Mouse (Mus musculus) kidney, adult 2 months (tissue): Measurements from ENCODE around the gene Pla2g2c. TPM values are rescaled to one million over a fixed set of nuclear protein-coding genes. Genes with fewer than 3 reads are reported as not detected.

Experiments
- DNase-seq: peaks from one replicate; pipeline ENCODE4 v3.0.0; 2021
- H3K27ac ChIP-seq: fragments of 200-500 bp; 2 replicates; pipeline ENCODE4 v1.5.1; 2012; ENCODE audit warnings: low read depth, low read length, control low read depth, inconsistent platforms; ENCODE audit not compliant: insufficient read depth
- H3K27me3 ChIP-seq: fragments of 200-500 bp; replicated peaks from 2 replicates; pipeline ENCODE4 v1.6.1; 2012; ENCODE audit warnings: mild to moderate bottlenecking, moderate library complexity, low read length, inconsistent platforms; ENCODE audit not compliant: control insufficient read depth, insufficient read depth
- H3K36me3 ChIP-seq: fragments of 200-500 bp; 2 replicates; pipeline ENCODE4 v1.6.1; 2012; ENCODE audit warnings: mild to moderate bottlenecking, moderate library complexity, low read length, inconsistent platforms; ENCODE audit not compliant: control insufficient read depth, insufficient read depth
- H3K4me1 ChIP-seq: fragments of 200-500 bp; 2 replicates; pipeline ENCODE4 v1.6.1; 2011; ENCODE audit warnings: low read length; ENCODE audit not compliant: control insufficient read depth, insufficient read depth
- H3K4me3 ChIP-seq: fragments of 200-500 bp; 2 replicates; pipeline ENCODE4 v1.5.1; 2011; ENCODE audit warnings: mild to moderate bottlenecking, low read depth, low read length, control low read depth; ENCODE audit not compliant: insufficient read depth
- CTCF ChIP-seq: fragments of 200-500 bp; conservative IDR thresholded peaks from 2 replicates; pipeline ENCODE4 v1.5.1; 2011; ENCODE audit warnings: low read depth, mild to moderate bottlenecking, control low read depth, low read length, moderate library complexity, mixed read lengths; ENCODE audit not compliant: insufficient read depth, insufficient read length
- POLR2A ChIP-seq: fragments of 200-500 bp; IDR thresholded peaks from one replicate; pipeline ENCODE4 v1.6.1; 2011; ENCODE audit warnings: low read depth, low read length, control low read depth
- WGBS: fragments of 180-500 bp; shearing (Covaris S2); methylation state at CpG from one replicate; pipeline ENCODE4 v1.1.7; 2018; 5-methylcytosine and 5-hydroxymethylcytosine counted together
- polyA plus RNA-seq: library from polyadenylated mRNA; depleted of rRNA; stranded (reverse); fragments of >200 nt; gene quantifications from 2 replicates; pipeline ENCODE4 v1.2.3, GENCODE M21; 2012

Gene Pla2g2c
- polyA plus RNA-seq, 1 experiment = 1.2 TPM

- Histone ChIP-seq H3K4me3 (no peak overlapping the region), H3K36me3 (no peaks in the 10 kb centered on the region), H3K27ac (no peak overlapping the region), H3K27me3 (no peaks in the 10 kb centered on the region), H3K4me1 (peaks cover 3% of the 10 kb centered on the region; the same call in 1 of the 2 replicates)
- TF ChIP-seq CTCF (no peak), POLR2A (no peak)
- 61% methylated on average over 5 of the region's 5 CpGs for WGBS
- no peak for DNase-seq
These were observed 47.8 kb downstream of the Pla2g2c start for GRCm38 (mm10) chr4:138772386-138772785.

- peaks cover 3% of the 10 kb centered on the region; the same call in 1 of the 2 replicates for H3K4me1 ChIP-seq
- 88% methylated on average over 6 of the region's 6 CpGs for WGBS
- H3K27ac ChIP-seq = no peak within 1 kb of the TSS
- H3K27me3 ChIP-seq = no peaks in the 10 kb centered on the region
- no peak for DNase-seq
- H3K4me3 ChIP-seq = no peak within 1 kb of the TSS
- no peak for TF ChIP-seq POLR2A
- no peaks in the 10 kb centered on the region for H3K36me3 ChIP-seq
These were observed 50.8 kb downstream of the Pla2g2c start, which contains the start of gene Pla2g2d for GRCm38 (mm10) chr4:138775435-138775834. Pla2g2d (plus strand) TSS chr4:138775735.

- no peak overlapping the region for H3K27ac ChIP-seq
- WGBS = 39% methylated on average over 20 of the region's 20 CpGs
- no peaks in the 10 kb centered on the region for H3K4me1 ChIP-seq
- DNase-seq = no peak
- no peaks in the 10 kb centered on the region for H3K36me3 ChIP-seq
- TF ChIP-seq POLR2A (no peak), CTCF (no peak)
- H3K27me3 ChIP-seq = no peaks in the 10 kb centered on the region
- H3K4me3 ChIP-seq = no peak overlapping the region
These were observed 53.1 kb downstream of the Pla2g2c start for GRCm38 (mm10) chr4:138777417-138778407.

GRCm38 (mm10) chr4:138780300-138780699 is 55.7 kb downstream of the Pla2g2c start:
- H3K36me3 ChIP-seq = no peaks in the 10 kb centered on the region
- 81% methylated on average over 5 of the region's 5 CpGs for WGBS
- H3K27ac ChIP-seq = no peak overlapping the region
- TF ChIP-seq CTCF = no peak
- no peak for TF ChIP-seq POLR2A
- DNase-seq = no peak
- no peak overlapping the region for H3K4me3 ChIP-seq
- no peaks in the 10 kb centered on the region for H3K27me3 ChIP-seq
- no peaks in the 10 kb centered on the region for H3K4me1 ChIP-seq

- H3K4me1 ChIP-seq = no peaks in the 10 kb centered on the region
- H3K4me3 ChIP-seq = no peak overlapping the region
- DNase-seq = no peak
- TF ChIP-seq POLR2A (no peak), CTCF (no peak)
- 80% methylated on average over 6 of the region's 6 CpGs for WGBS
- H3K27me3 ChIP-seq = no peaks in the 10 kb centered on the region
- H3K36me3 ChIP-seq = no peaks in the 10 kb centered on the region
- H3K27ac ChIP-seq = no peak overlapping the region
These were observed 57.5 kb downstream of the Pla2g2c start for GRCm38 (mm10) chr4:138782098-138782497.

GRCm38 (mm10) chr4:138785721-138786120 is 61.1 kb downstream of the Pla2g2c start:
- no peak for DNase-seq
- Histone ChIP-seq H3K4me1 (no peaks in the 10 kb centered on the region), H3K27ac (no peak overlapping the region), H3K4me3 (no peak overlapping the region), H3K27me3 (no peaks in the 10 kb centered on the region), H3K36me3 (no peaks in the 10 kb centered on the region)
- peak; percentile 24; the same call in 1 of the 2 replicates for TF ChIP-seq CTCF
- no peak for TF ChIP-seq POLR2A
- WGBS = 22% methylated on average over 4 of the region's 4 CpGs

- DNase-seq = peak; percentile 62
- no peak for TF ChIP-seq CTCF
- TF ChIP-seq POLR2A = no peak
- Histone ChIP-seq H3K4me1 (no peaks in the 10 kb centered on the region), H3K27ac (no peak overlapping the region), H3K36me3 (no peaks in the 10 kb centered on the region), H3K4me3 (no peak overlapping the region), H3K27me3 (no peaks in the 10 kb centered on the region)
- WGBS = 38% methylated on average over 4 of the region's 4 CpGs
These were observed 61.5 kb downstream of the Pla2g2c start for GRCm38 (mm10) chr4:138786141-138786540.
